Mouse (Mus musculus) MEL (cell line): ENCODE measurements at regions not wholly inside any gene's neighbourhood (a gene's known extent, or its start where the extent isn't known, plus 50 kb on each side); places are given as distances from the start of the nearest gene placed in this dataset.

Source experiments
- DNase-seq: peaks from one replicate; pipeline ENCODE4 v3.0.0; 2011; ENCODE audit warnings: low read depth, low spot score
- H3K27ac ChIP-seq: 2 replicates; pipeline ENCODE4 v1.5.1; 2012; ENCODE audit warnings: low read depth, mild to moderate bottlenecking, control low read depth, low read length, moderate library complexity; ENCODE audit not compliant: control insufficient read depth
- H3K27me3 ChIP-seq, 2 experiments: fragments of 150-350 bp in 1 of 2; sonication (generic) in 1 of 2; 2 replicates each; pipeline ENCODE4 v1.6.1; 2012; ENCODE audit warnings: low read length in 2 of 2, mild to moderate bottlenecking in 2 of 2, improper control_type of control experiment in 1 of 2, moderate library complexity in 1 of 2; ENCODE audit not compliant: insufficient read depth in 2 of 2, control insufficient read depth in 1 of 2
- H3K36me3 ChIP-seq, 2 experiments: 2 replicates each; pipeline ENCODE4 v1.6.1; 2012 to 2014; ENCODE audit warnings: low read length in 2 of 2, improper control_type of control experiment in 1 of 2, inconsistent platforms in 1 of 2, mild to moderate bottlenecking in 1 of 2; ENCODE audit not compliant: insufficient read depth in 2 of 2, control insufficient read depth in 1 of 2
- H3K4me1 ChIP-seq, 2 experiments: fragments of 150-350 bp in 1 of 2; sonication (generic) in 1 of 2; 2 replicates each; pipeline ENCODE4 v1.6.1; 2012; ENCODE audit warnings: low read length in 2 of 2, improper control_type of control experiment in 1 of 2, mild to moderate bottlenecking in 1 of 2; ENCODE audit not compliant: insufficient read depth in 2 of 2, control insufficient read depth in 1 of 2
- H3K4me3 ChIP-seq, 2 experiments: fragments of 150-350 bp in 1 of 2; sonication (generic) in 1 of 2; 2 replicates each; pipeline ENCODE4 v1.5.1; 2012; ENCODE audit warnings: low read depth in 2 of 2, low read length in 2 of 2, mild to moderate bottlenecking in 2 of 2, moderate library complexity in 2 of 2, control low read depth in 1 of 2, improper control_type of control experiment in 1 of 2; ENCODE audit not compliant: control insufficient read depth in 1 of 2, insufficient read depth in 1 of 2
- H3K79me2 ChIP-seq: 2 replicates; pipeline ENCODE4 v1.6.1; 2012; ENCODE audit warnings: mild to moderate bottlenecking, low read length, moderate library complexity; ENCODE audit not compliant: control insufficient read depth, poor library complexity, insufficient read depth
- H3K9ac ChIP-seq: 2 replicates; pipeline ENCODE4 v1.6.1; 2012; ENCODE audit warnings: low read depth, mild to moderate bottlenecking, control low read depth, low read length, moderate library complexity; ENCODE audit not compliant: control insufficient read depth, poor library complexity, severe bottlenecking
- H3K9me3 ChIP-seq: fragments of 150-350 bp; sonication (generic); replicated peaks from 2 replicates; pipeline ENCODE4 v1.6.1; 2012; ENCODE audit warnings: mild to moderate bottlenecking, low read length, improper control_type of control experiment, moderate library complexity; ENCODE audit not compliant: insufficient read depth
- BHLHE40 ChIP-seq: IDR thresholded peaks from 2 replicates; pipeline ENCODE4 v1.6.1; 2012; ENCODE audit warnings: low read depth, mild to moderate bottlenecking, inconsistent platforms, low read length, improper control_type of control experiment, borderline replicate concordance
- CHD1 ChIP-seq: IDR thresholded peaks from 2 replicates; pipeline ENCODE4 v1.6.1; 2012; ENCODE audit warnings: low read depth, mild to moderate bottlenecking, inconsistent platforms, low read length, improper control_type of control experiment
- CHD2 ChIP-seq: IDR thresholded peaks from 2 replicates; pipeline ENCODE4 v1.6.1; 2011; ENCODE audit warnings: low read length, improper control_type of control experiment
- CTCF ChIP-seq, 3 experiments: IDR thresholded peaks in 2 of 3; conservative IDR thresholded peaks in 1 of 3; 2 replicates each; pipeline ENCODE4 v1.5.1; 2011 to 2012; ENCODE audit warnings: low read length in 3 of 3, low read depth in 2 of 3, mild to moderate bottlenecking in 2 of 3, improper control_type of control experiment in 1 of 3, inconsistent platforms in 1 of 3, mixed read lengths in 1 of 3, moderate library complexity in 1 of 3; ENCODE audit not compliant: control insufficient read depth in 1 of 3, insufficient read depth in 1 of 3, poor library complexity in 1 of 3, severe bottlenecking in 1 of 3
- E2F4 ChIP-seq: IDR thresholded peaks from 2 replicates; pipeline ENCODE4 v1.6.1; 2011; ENCODE audit warnings: low read depth, low read length, improper control_type of control experiment, borderline replicate concordance
- EP300 ChIP-seq, 2 experiments: IDR thresholded peaks; 2 replicates each; pipeline ENCODE4 v1.6.1; 2011; ENCODE audit warnings: improper control_type of control experiment in 2 of 2, low read length in 2 of 2, low read depth in 1 of 2, mild to moderate bottlenecking in 1 of 2
- ETS1 ChIP-seq: IDR thresholded peaks from 2 replicates; pipeline ENCODE4 v1.6.1; 2012; ENCODE audit warnings: low read depth, mild to moderate bottlenecking, inconsistent platforms, low read length, improper control_type of control experiment, moderate library complexity
- GATA1 ChIP-seq: IDR thresholded peaks from 2 replicates; pipeline ENCODE4 v1.6.1; 2011; ENCODE audit warnings: low read depth, low read length, improper control_type of control experiment
- JUND ChIP-seq: IDR thresholded peaks from 2 replicates; pipeline ENCODE4 v1.6.1; 2011; ENCODE audit warnings: low read depth, mild to moderate bottlenecking, improper control_type of control experiment, low read length
- KAT2A ChIP-seq: conservative IDR thresholded peaks from 2 replicates; pipeline ENCODE4 v1.6.1; 2012; ENCODE audit warnings: low read depth, low read length, improper control_type of control experiment, inconsistent platforms
- MAFK ChIP-seq: IDR thresholded peaks from 2 replicates; pipeline ENCODE4 v1.6.1; 2011; ENCODE audit warnings: low read depth, mild to moderate bottlenecking, low read length, improper control_type of control experiment, borderline replicate concordance
- MAX ChIP-seq: IDR thresholded peaks from 2 replicates; pipeline ENCODE4 v1.6.1; 2011; ENCODE audit warnings: low read length, improper control_type of control experiment
- MAZ ChIP-seq: IDR thresholded peaks from 2 replicates; pipeline ENCODE4 v1.6.1; 2012; ENCODE audit warnings: low read depth, mild to moderate bottlenecking, inconsistent platforms, low read length, improper control_type of control experiment
- MXI1 ChIP-seq: IDR thresholded peaks from 2 replicates; pipeline ENCODE4 v1.6.1; 2011; ENCODE audit warnings: mild to moderate bottlenecking, low read depth, low read length, improper control_type of control experiment
- MYB ChIP-seq: IDR thresholded peaks from 2 replicates; pipeline ENCODE4 v1.6.1; 2011; ENCODE audit warnings: mild to moderate bottlenecking, low read depth, low read length, improper control_type of control experiment
- MYC ChIP-seq: IDR thresholded peaks from 2 replicates; pipeline ENCODE4 v1.6.1; 2011; ENCODE audit warnings: low read depth, mild to moderate bottlenecking, low read length, improper control_type of control experiment, moderate library complexity
- NELFE ChIP-seq: IDR thresholded peaks from 2 replicates; pipeline ENCODE4 v1.6.1; 2011; ENCODE audit warnings: low read depth, low read length, improper control_type of control experiment
- NRF1 ChIP-seq: IDR thresholded peaks from 2 replicates; pipeline ENCODE4 v1.6.1; 2014; ENCODE audit warnings: low read depth, mild to moderate bottlenecking, inconsistent platforms, low read length, improper control_type of control experiment, moderate library complexity; ENCODE audit not compliant: poor library complexity, insufficient read depth, severe bottlenecking
- POLR2A ChIP-seq, 2 experiments: IDR thresholded peaks; 2 replicates each; pipeline ENCODE4 v1.6.1; 2011 to 2012; ENCODE audit warnings: low read length in 2 of 2, mild to moderate bottlenecking in 2 of 2, control low read depth in 1 of 2, improper control_type of control experiment in 1 of 2, low read depth in 1 of 2, moderate library complexity in 1 of 2; ENCODE audit not compliant: control insufficient read depth in 1 of 2, insufficient read depth in 1 of 2, poor library complexity in 1 of 2
- POLR2AphosphoS2 ChIP-seq: IDR thresholded peaks from 2 replicates; pipeline ENCODE4 v1.6.1; 2011; ENCODE audit warnings: low read length, improper control_type of control experiment
- POLR2AphosphoS5 ChIP-seq: IDR thresholded peaks from 2 replicates; pipeline ENCODE4 v1.6.1; 2012; ENCODE audit warnings: low read depth, borderline replicate concordance, mild to moderate bottlenecking, inconsistent platforms, low read length, moderate library complexity, mixed read lengths
- RCOR1 ChIP-seq: IDR thresholded peaks from 2 replicates; pipeline ENCODE4 v1.6.1; 2012; ENCODE audit warnings: low read depth, mild to moderate bottlenecking, inconsistent platforms, low read length, improper control_type of control experiment
- SMC3 ChIP-seq: IDR thresholded peaks from 2 replicates; pipeline ENCODE4 v1.6.1; 2011; ENCODE audit warnings: low read depth, low read length, improper control_type of control experiment
- TBP ChIP-seq: IDR thresholded peaks from 2 replicates; pipeline ENCODE4 v1.8.0; 2011; ENCODE audit warnings: low read depth, low read length, improper control_type of control experiment
- UBTF ChIP-seq: IDR thresholded peaks from 2 replicates; pipeline ENCODE4 v1.6.1; 2012; ENCODE audit warnings: low read depth, mild to moderate bottlenecking, inconsistent platforms, low read length, improper control_type of control experiment, moderate library complexity, borderline replicate concordance; ENCODE audit not compliant: insufficient read depth
- USF1 ChIP-seq: IDR thresholded peaks from 2 replicates; pipeline ENCODE4 v1.6.1; 2014; ENCODE audit warnings: low read depth, mild to moderate bottlenecking, inconsistent platforms, low read length, improper control_type of control experiment, moderate library complexity
- ZMIZ1 ChIP-seq: IDR thresholded peaks from 2 replicates; pipeline ENCODE4 v1.6.1; 2012; ENCODE audit warnings: low read depth, mild to moderate bottlenecking, inconsistent platforms, low read length, improper control_type of control experiment, moderate library complexity
- ZNF384 ChIP-seq: IDR thresholded peaks from 2 replicates; pipeline ENCODE4 v1.6.1; 2012; ENCODE audit warnings: low read depth, mild to moderate bottlenecking, inconsistent platforms, low read length, improper control_type of control experiment

DNA sequence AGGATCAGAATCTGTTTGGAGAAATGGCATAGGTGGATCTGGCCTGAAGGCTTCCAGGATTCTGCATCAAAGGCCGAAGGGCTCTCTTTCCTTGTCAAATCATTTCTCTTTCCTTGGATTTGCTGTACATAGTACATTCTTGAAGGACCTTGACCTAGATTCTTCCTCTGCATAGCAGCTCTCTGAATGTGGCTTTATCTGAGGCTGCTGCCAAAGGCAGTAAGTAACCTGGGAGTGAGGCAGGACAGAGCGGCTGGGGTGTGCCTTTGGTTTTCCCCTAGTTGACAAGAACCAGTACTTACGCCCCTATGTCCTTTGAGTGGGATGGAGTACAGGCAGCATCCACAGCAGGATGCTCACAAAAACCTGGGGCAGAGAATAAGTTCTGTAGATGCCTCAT is 103.7 kb upstream of the Gls start:
- Histone ChIP-seq H3K9ac (no peak overlapping the region), H3K27me3 (peaks cover 0 to 3% of the 10 kb centered on the region in 2 experiments; a peak in 1 of 4 replicates), H3K9me3 (no peaks in the 10 kb centered on the region), H3K36me3 (no peaks in the 10 kb centered on the region), H3K27ac (no peak overlapping the region), H3K4me3 (no peak overlapping the region), H3K4me1 (no peaks in the 10 kb centered on the region), H3K79me2 (no peaks in the 10 kb centered on the region)
- DNase-seq = no peak
- TF ChIP-seq MAX (no peak), RCOR1 (no peak), USF1 (no peak), GATA1 (no peak), ZMIZ1 (no peak), POLR2AphosphoS5 (no peak), POLR2AphosphoS2 (no peak), NRF1 (no peak), CHD1 (no peak), SMC3 (no peak), BHLHE40 (no peak), MAFK (no peak), ETS1 (no peak), ZNF384 (no peak), UBTF (no peak), POLR2A (IDR thresholded peaks at IDR 0.05; ENCODE audit: control insufficient read depth in 1 of 2, insufficient read depth in 1 of 2, low read depth in 1 of 2, low read length in 2 of 2, poor library complexity in 1 of 2) (no peak), JUND (no peak)

- H3K79me2 ChIP-seq = no peaks in the 10 kb centered on the region
- no peaks in the 10 kb centered on the region for H3K9me3 ChIP-seq
- TF ChIP-seq UBTF = no peak
- no peak for TF ChIP-seq TBP
- TF ChIP-seq KAT2A = no peak
- no peak for TF ChIP-seq GATA1
- no peak for TF ChIP-seq CTCF (IDR thresholded peaks at IDR 0.05 in 2 of 3, conservative IDR thresholded peaks at IDR 0.05 in 1 of 3; ENCODE audit: control insufficient read depth in 1 of 3, insufficient read depth in 1 of 3, low read depth in 2 of 3, low read length in 3 of 3, poor library complexity in 1 of 3, severe bottlenecking in 1 of 3)
- no peak for TF ChIP-seq MYB
- TF ChIP-seq SMC3 = no peak
- TF ChIP-seq CHD2 = no peak
- no peak for TF ChIP-seq MXI1
- TF ChIP-seq E2F4 = no peak
- TF ChIP-seq MYC = no peak
- no peak for TF ChIP-seq POLR2AphosphoS2
- TF ChIP-seq ZMIZ1 = no peak
- no peak for TF ChIP-seq EP300 (IDR thresholded peaks at IDR 0.05; ENCODE audit: low read depth in 1 of 2, low read length in 2 of 2)
- no peak for TF ChIP-seq MAZ
- no peak for TF ChIP-seq NELFE
- H3K36me3 ChIP-seq = no peaks in the 10 kb centered on the region
- H3K4me1 ChIP-seq = no peaks in the 10 kb centered on the region
- no peaks in the 10 kb centered on the region for H3K27me3 ChIP-seq
- no peak overlapping the region for H3K27ac ChIP-seq
- DNase-seq = no peak
- no peak overlapping the region for H3K4me3 ChIP-seq
- H3K9ac ChIP-seq = no peak overlapping the region
These were observed 99.0 kb upstream of the Gls start for GRCm38 (mm10) chr1:52332013-52332412.
